9 mouse cellular contexts compared by ENCODE assay signal in genomic region chr17:56479358-56479757, GRCm38 (mm10). TPM values are rescaled to one million over a fixed set of nuclear protein-coding genes. Genes with fewer than 3 reads are reported as not detected.
DNase-seq lines count a peak whose midpoint lies in the region.
"Had no signal": no experiment of that assay in that cellular context is flagged by ENCODE, and none has a peak within 500 bp of the region (broad histone marks: within the 10 kb centered on the region; RNA-seq: fewer than 3 reads in every experiment).

No protein-coding gene starts in this region.

- DNase-seq in frontal cortex, adult 2 months (ENCODE audit: extremely low spot score in 1 of 2, low spot score in 1 of 2): peak; percentile 49 to 87
- no peak for DNase-seq in frontal cortex, postnatal 10 days (ENCODE audit: low spot score in 2 of 2)
- peak; percentile 86 for DNase-seq in 3T3-L1 (ENCODE audit: low read depth, low spot score)
- DNase-seq in adrenal gland, adult 2 months: peak; percentile 81
- DNase-seq in embryo, embryonic 9.5 days (ENCODE audit: extremely low spot score): peak; percentile 70
- peak; percentile 81 for DNase-seq in kidney, adult 9 months
- DNase-seq in lung, postnatal 25 days (ENCODE audit: low spot score): peak; percentile 81
- peak; percentile 51 to 62 for DNase-seq in spleen, postnatal 36 days (ENCODE audit: low spot score in 2 of 2)

RNA-seq across cellular contexts. Expression of gene Ptprs, which starts 3.1 kb away (rescaled TPM):
- 622 and 690 TPM in 2 replicates for polyA plus RNA-seq in frontal cortex, adult 2 months (2012; rRNA removed)
- total RNA-seq in adrenal gland, adult 2 months (2021): 100 to 1,000 TPM; 149 to 249 TPM
- polyA plus RNA-seq in adrenal gland, adult 2 months (2012; rRNA removed): 573 and 605 TPM in 2 replicates

RNA-seq across cellular contexts. Expression of gene Znrf4, which starts 32.9 kb away (rescaled TPM):
- polyA plus RNA-seq in frontal cortex, adult 2 months (2012; rRNA removed): not detected in 2 replicates
- not detected for total RNA-seq in adrenal gland, adult 2 months (2021)
- not detected in 2 replicates for polyA plus RNA-seq in adrenal gland, adult 2 months (2012; rRNA removed)
- total RNA-seq: layer of hippocampus, adult 8-10 months had no signal

Comparison
In these comparisons a context has a peak if more than half of its experiments do, and no peak if none do; other contexts are left out.
1. DNase-seq: peak in frontal cortex, adult 2 months (2 of 2), 3T3-L1 (single experiment), adrenal gland, adult 2 months (single experiment), embryo, embryonic 9.5 days (single experiment), kidney, adult 9 months (single experiment), lung, postnatal 25 days (single experiment) and spleen, postnatal 36 days (2 of 2); none in frontal cortex, postnatal 10 days (0 of 2).